Mouse (Mus musculus): Measurements from ENCODE around the gene Thra. TPM values are rescaled to one million over a fixed set of nuclear protein-coding genes. Genes with fewer than 3 reads are reported as not detected.
A peak's percentile ranks its signal among the peaks of the same experiment; 100 is the strongest.

Gene Thra
- total and polyA plus RNA-seq, 3 experiments, result 89.4 to 105 (median 103) TPM

- no peaks in the 10 kb centered on the region for H3K36me3 ChIP-seq (ENCODE audit: control insufficient read depth, insufficient read depth, low read length)
- WGBS, result 70% methylated on average over 5 of the region's 5 CpGs
- H3K4me3 ChIP-seq, result no peak overlapping the region
- peaks cover 4% of the 10 kb centered on the region; the same call in 1 of the 2 replicates for H3K4me1 ChIP-seq (ENCODE audit: control insufficient read depth, insufficient read depth, low read length)
- H3K79me2 ChIP-seq (replicated peaks; ENCODE audit: control insufficient read depth, insufficient read depth, low read length), result no peaks in the 10 kb centered on the region
- no peak overlapping the region for H3K9ac ChIP-seq (ENCODE audit: low read depth, low read length)
- intact Hi-C loops (cut with DNase I), result loop anchor here (5.0 kb wide), 2 partner anchors 35 to 205 kb away; partner anchors contain the start of gene Cdc6
- no peaks in the 10 kb centered on the region for H3K27me3 ChIP-seq (ENCODE audit: control insufficient read depth, insufficient read depth, low read length)
- no peak overlapping the region for H3K27ac ChIP-seq
- TF ChIP-seq CTCF (IDR thresholded peaks at IDR 0.05) (no peak), EP300 (IDR thresholded peaks at IDR 0.05; ENCODE audit: insufficient read depth, low read depth, low read length) (no peak), POLR2A (IDR thresholded peaks at IDR 0.05; ENCODE audit: insufficient read depth, low read depth, low read length) (no peak)
- DNase-seq, result peak in 1 of 2 experiments; percentile 17
Observed at GRCm38 (mm10) chr11:98702323-98702722, 38.1 kb upstream of the Thra start.

- WGBS, result 88% methylated on average over 10 of the region's 10 CpGs
- DNase-seq, result no peak
- H3K4me1 ChIP-seq (ENCODE audit: control insufficient read depth, insufficient read depth, low read length), result peaks cover 21% of the 10 kb centered on the region
- intact Hi-C loops (cut with DNase I), result no loop called here
- H3K27me3 ChIP-seq (ENCODE audit: control insufficient read depth, insufficient read depth, low read length), result no peaks in the 10 kb centered on the region
- H3K9ac ChIP-seq (ENCODE audit: low read depth, low read length), result no peak overlapping the region
- TF ChIP-seq POLR2A (IDR thresholded peaks at IDR 0.05; ENCODE audit: insufficient read depth, low read depth, low read length) (no peak), EP300 (IDR thresholded peaks at IDR 0.05; ENCODE audit: insufficient read depth, low read depth, low read length) (no peak), CTCF (IDR thresholded peaks at IDR 0.05) (no peak)
- no peak overlapping the region for H3K27ac ChIP-seq
- no peaks in the 10 kb centered on the region for H3K79me2 ChIP-seq (replicated peaks; ENCODE audit: control insufficient read depth, insufficient read depth, low read length)
- no peak overlapping the region for H3K4me3 ChIP-seq
- peaks cover 2% of the 10 kb centered on the region; the same call in 1 of the 2 replicates for H3K36me3 ChIP-seq (ENCODE audit: control insufficient read depth, insufficient read depth, low read length)
Observed at GRCm38 (mm10) chr11:98705021-98705420, 35.4 kb upstream of the Thra start.

- TF ChIP-seq CTCF (IDR thresholded peaks at IDR 0.05), result no peak
- Histone ChIP-seq H3K27me3 (ENCODE audit: control insufficient read depth, insufficient read depth, low read length) (no peaks in the 10 kb centered on the region), H3K36me3 (ENCODE audit: control insufficient read depth, insufficient read depth, low read length) (peaks cover 2% of the 10 kb centered on the region; the same call in 1 of the 2 replicates), H3K4me3 (no peak overlapping the region), H3K4me1 (ENCODE audit: control insufficient read depth, insufficient read depth, low read length) (peaks cover 25% of the 10 kb centered on the region), H3K9ac (ENCODE audit: low read depth, low read length) (no peak overlapping the region), H3K79me2 (replicated peaks; ENCODE audit: control insufficient read depth, insufficient read depth, low read length) (no peaks in the 10 kb centered on the region), H3K27ac (peak overlapping the region; percentile 57)
- 66% methylated on average over 22 of the region's 22 CpGs for WGBS
- peak; percentile 53 to 65 for DNase-seq
- intact Hi-C loops (cut with DNase I), result no loop called here
Observed at GRCm38 (mm10) chr11:98707401-98708281, 32.8 kb upstream of the Thra start.

GRCm38 (mm10) chr11:98708282-98708956 is 32.0 kb upstream of the Thra start:
- H3K9ac ChIP-seq (ENCODE audit: low read depth, low read length), result no peak overlapping the region
- H3K36me3 ChIP-seq (ENCODE audit: control insufficient read depth, insufficient read depth, low read length), result peaks cover 2% of the 10 kb centered on the region; the same call in 1 of the 2 replicates
- peaks cover 25% of the 10 kb centered on the region for H3K4me1 ChIP-seq (ENCODE audit: control insufficient read depth, insufficient read depth, low read length)
- peak overlapping the region; percentile 57 for H3K27ac ChIP-seq
- 35% methylated on average over 19 of the region's 19 CpGs for WGBS
- H3K27me3 ChIP-seq (ENCODE audit: control insufficient read depth, insufficient read depth, low read length), result no peaks in the 10 kb centered on the region
- DNase-seq, result peak in 1 of 2 experiments; percentile 53
- TF ChIP-seq EP300 (IDR thresholded peaks at IDR 0.05; ENCODE audit: insufficient read depth, low read depth, low read length) (no peak), CTCF (IDR thresholded peaks at IDR 0.05) (no peak), POLR2A (IDR thresholded peaks at IDR 0.05; ENCODE audit: insufficient read depth, low read depth, low read length) (no peak)
- H3K4me3 ChIP-seq, result no peak overlapping the region; the same call in 1 of the 2 replicates
- H3K79me2 ChIP-seq (replicated peaks; ENCODE audit: control insufficient read depth, insufficient read depth, low read length), result no peaks in the 10 kb centered on the region
- intact Hi-C loops (cut with DNase I), result no loop called here

- TF ChIP-seq EP300 (IDR thresholded peaks at IDR 0.05; ENCODE audit: insufficient read depth, low read depth, low read length) (no peak), CTCF (IDR thresholded peaks at IDR 0.05) (no peak), POLR2A (IDR thresholded peaks at IDR 0.05; ENCODE audit: insufficient read depth, low read depth, low read length) (no peak)
- intact Hi-C loops (cut with DNase I), result loop anchor here (1.0 kb wide), 1 partner anchor 9 kb away; no protein-coding TSS in a partner anchor
- Histone ChIP-seq H3K79me2 (replicated peaks; ENCODE audit: control insufficient read depth, insufficient read depth, low read length) (no peaks in the 10 kb centered on the region), H3K4me1 (ENCODE audit: control insufficient read depth, insufficient read depth, low read length) (peaks cover 25% of the 10 kb centered on the region), H3K4me3 (no peak overlapping the region; the same call in 1 of the 2 replicates), H3K27ac (peak overlapping the region; percentile 57), H3K27me3 (ENCODE audit: control insufficient read depth, insufficient read depth, low read length) (no peaks in the 10 kb centered on the region), H3K36me3 (ENCODE audit: control insufficient read depth, insufficient read depth, low read length) (peaks cover 2% of the 10 kb centered on the region; the same call in 1 of the 2 replicates), H3K9ac (ENCODE audit: low read depth, low read length) (peak overlapping the region; percentile 18; the same call in 1 of the 2 replicates)
- peak; percentile 60 to 66 for DNase-seq
- WGBS, result 33% methylated on average over 26 of the region's 26 CpGs
Observed at GRCm38 (mm10) chr11:98709001-98709741, 31.3 kb upstream of the Thra start.
